Mouse (Mus musculus) heart, adult 8-10 months (tissue): Measurements from ENCODE around the gene Gm28043. TPM values are rescaled to one million over a fixed set of nuclear protein-coding genes. Genes with fewer than 3 reads are reported as not detected.
"Not testable (repeated sequence)": the region's sequence is repeated elsewhere in the genome, so short reads cannot be mapped to it uniquely, and the experiment has no call there.

ENCODE experiments used
- DNase-seq: peaks from one replicate; pipeline ENCODE4 v3.0.0; 2022; ENCODE audit warnings: low spot score
- total RNA-seq, 4 experiments: library from RNA; stranded (reverse); gene quantifications; 2 replicates each; pipeline ENCODE4 v1.2.4; 2022

Gm28043 gene
- total RNA-seq, result 1 to 10 TPM in 2 of 4 experiments, under 1 TPM in 2; 0.78 to 1.3 (median 0.91) TPM

DNA sequence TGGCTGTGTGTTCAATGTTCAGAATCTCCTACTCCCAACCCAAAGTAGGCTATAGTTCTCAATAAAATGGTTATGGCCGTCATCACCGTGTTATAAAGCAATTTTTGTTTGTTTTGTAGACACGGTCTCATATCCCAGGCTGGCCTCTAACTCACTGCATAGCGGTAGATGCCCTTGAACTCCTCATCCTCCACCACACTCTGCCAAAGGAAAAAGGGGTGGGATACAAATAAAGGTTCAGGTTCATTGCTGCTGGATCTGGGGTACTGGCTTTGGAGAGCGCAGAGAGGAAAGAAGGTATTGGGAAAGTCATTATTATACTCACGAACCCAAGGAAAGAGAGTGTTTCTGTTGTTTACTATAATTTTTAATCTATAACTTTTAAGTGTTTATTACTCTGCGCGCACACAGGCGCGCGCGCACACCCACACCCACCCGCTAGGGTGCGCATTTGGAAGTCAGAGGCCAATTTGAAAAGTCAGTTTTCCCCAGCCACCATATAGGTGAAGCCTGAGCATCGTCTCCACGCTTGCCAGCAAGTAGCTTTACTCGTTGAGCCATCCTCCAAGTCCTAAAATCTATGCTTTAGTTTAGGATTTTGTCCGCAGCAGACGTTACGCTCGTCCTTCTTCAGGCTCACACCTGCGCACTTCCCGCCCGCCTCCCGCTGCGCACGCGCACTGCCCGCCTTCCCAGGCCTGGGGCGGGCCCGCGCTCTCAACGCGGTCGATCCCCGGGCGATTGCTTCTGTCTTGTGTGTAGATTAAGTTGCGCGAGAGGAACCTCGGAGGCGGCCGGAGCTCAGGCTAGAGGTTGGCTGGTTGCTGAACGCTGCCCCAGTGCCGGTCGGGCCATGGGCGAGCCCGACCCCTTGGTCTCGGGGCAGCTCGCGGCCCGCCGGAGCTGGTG is at the start of gene Gm28043, which contains the start of gene Rnf8:
Gm28043 (plus strand) TSS at position 762 of the 909 bp plus-strand sequence.
Rnf8 (plus strand) TSS at position 676 of the 909 bp plus-strand sequence.
- peak; percentile 92 for DNase-seq

DNA sequence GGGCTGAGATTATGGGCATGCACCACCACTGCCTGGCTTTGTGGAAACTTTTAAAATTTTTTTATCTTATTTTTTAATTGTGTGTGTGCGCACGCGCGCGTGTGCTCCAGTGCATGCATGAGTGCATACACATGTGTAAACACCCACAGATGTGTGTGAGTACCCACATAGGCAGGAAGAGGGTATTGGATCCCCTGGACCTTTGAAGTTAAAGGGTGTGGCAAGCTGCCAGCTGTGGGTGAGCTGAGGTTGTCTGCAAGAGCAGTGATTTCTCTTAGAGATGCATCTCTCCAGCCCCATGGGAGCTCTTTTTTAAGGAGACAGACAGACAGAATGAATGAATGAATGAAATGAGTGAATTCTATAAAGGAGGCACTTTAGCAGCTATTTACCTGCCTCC is 49.2 kb upstream of the Gm28043 start:
- no peak for DNase-seq

DNA sequence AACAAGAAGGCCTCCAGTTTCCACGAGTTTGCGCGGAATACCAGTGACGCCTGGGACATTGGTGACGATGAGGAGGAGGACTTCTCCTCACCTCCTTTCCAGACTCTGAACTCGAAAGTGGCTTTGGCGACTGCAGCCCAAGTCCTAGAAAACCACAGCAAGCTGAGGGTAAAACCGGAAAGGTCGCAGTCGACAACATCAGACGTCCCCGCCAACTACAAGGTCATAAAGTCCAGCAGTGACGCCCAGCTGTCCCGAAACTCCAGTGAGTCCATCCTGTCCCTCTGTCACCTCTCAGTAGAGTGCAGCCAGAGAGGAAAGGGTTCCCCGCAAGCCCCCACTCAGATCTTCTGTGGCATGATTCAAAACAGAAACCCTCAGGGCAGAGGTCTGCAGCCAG is 46.2 kb upstream of the Gm28043 start:
- DNase-seq, result no peak

DNA sequence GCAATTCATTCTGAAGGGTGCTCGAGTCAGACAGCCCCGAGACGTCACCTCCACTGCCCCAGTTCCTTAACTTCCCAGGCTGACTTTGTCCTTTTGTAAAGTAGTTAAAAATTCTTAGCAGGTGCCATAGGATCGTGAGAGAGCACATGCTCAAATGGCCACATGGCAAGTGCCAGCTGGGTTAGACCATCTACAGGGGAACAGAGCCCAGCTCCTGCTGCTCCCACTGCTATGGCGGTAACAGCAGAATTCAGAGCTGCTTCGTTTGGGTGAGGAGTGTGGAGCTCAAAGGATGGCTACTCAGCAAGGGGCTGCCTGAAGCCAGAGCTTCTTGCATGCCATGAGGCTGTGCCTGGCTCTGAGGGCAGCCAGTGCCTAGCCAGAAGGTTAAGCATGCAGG is 44.8 kb upstream of the Gm28043 start:
- no peak for DNase-seq

DNA sequence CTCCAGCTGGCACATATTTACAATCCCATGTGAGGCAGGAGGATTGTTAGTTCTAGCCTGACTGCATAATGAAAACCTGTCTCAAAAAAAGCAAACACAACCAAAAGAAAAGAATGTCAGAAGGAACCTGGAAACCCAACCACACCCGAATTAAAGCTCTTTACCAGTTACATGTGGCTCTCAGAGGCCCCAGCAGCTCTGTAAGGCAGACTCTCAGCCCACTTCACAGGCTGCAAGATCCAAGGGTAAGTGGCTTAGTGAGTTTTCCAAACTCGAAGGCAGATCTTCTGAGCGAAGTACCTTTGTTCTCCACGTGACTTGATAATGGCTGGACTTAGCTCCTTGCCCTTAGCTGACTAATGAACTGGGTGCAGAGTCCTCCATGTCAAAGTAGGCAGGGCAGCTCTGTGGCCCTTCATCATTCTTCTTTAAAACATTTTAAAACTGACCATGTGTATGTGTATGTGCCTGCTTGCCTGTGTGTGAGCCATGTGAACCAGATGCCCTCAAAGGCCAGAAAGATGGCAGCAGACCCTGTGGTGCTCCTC is 35.0 kb upstream of the Gm28043 start:
- DNase-seq, result no peak

DNA sequence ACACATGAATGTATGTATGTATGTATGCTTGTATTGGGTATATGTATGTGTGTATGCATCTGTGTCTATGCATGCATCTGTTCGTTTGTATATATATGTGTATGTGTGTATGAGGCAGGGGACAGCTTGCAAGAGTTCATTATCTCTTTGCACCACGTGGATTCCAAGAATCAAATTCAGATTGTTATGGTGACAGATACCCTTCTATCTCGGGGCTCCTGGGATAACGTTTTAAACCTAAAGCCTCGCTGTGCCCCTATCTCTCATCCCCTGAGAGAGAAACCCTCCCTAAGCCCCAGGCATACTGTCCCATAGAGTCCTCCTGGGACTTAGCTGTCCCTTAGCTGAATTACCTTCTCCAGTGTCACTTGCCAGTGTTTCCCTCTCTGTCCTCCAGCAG is 31.1 kb upstream of the Gm28043 start:
- no peak for DNase-seq

DNA sequence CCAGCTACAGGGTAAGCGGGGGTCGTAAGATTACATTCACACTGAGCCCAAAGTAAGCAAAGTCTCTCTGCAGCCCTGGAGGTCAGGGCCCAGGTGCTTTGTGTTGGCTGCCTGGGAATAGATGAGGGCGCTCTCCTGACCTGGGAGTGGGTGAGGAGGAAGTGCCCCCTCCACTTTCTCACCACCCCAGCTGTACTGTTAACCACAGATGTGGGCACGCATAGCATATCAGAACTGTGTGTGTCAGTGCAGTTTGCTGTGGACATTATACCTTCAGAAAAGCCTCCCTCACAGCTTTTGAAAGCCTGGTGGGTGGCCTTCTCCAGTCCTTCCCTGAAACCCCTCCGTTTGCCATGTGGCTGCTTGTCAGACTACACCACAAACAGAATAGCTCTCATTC is 30.4 kb upstream of the Gm28043 start:
- DNase-seq, result no peak

DNA sequence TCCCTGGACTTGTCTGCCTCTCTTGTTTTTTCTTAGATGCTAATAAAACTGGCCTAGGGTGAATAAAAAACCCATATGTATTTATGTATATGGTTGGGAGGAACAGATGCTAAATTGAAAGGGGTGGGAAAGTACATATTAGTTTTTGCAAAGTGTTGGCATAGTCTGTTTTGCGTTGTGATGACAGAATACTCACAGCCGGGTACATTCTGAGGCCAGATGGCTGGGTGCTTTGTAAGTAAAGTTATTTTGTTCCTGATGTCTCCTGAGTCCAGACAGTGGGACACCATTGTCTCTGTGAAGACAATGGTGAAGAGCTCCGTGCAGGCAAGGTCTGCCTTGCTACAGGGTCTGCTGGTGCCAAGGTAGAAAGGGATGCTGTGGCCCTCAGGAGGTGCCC is 29.9 kb upstream of the Gm28043 start:
- no peak for DNase-seq

DNA sequence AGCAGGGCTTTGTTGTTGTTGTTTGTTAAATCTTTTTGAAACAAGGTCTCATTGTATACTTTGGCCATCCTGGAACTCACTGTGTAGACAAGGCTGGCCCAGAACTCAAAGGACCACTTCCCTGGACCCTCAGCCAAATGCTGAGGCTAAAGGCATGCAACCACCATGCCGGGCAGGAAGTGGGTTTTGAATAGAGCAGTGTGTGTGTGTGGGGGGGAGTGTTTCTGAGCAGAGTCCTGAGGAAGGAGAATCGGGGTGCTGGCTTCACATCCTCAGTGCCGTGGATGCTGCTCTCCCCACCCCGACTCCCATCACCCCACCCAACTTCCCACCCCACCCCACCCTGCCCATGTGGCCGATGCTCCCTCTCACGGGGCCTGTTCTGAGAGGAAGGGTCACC is 29.2 kb upstream of the Gm28043 start:
- DNase-seq, result no peak

DNA sequence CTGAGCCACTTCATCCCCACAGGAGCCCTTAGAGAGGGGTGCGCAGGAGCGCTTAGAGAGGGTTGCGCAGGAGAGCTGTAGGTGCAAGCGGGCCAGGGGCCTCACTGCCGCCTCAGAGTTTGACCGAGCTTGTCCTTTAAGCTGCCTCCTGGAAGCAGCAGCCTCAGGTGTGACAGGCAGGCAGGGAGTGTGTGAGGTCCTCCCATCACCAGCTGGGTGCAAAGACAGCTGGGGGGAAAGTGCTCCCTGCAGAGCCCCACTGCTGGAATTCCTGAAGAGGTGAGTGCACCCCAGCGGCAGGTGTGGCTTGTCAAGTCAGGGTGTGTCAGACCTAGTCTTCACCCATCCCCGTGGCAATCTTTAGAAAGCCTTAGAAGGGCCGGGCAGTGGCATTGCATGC is 27.8 kb upstream of the Gm28043 start:
- no peak for DNase-seq

DNA sequence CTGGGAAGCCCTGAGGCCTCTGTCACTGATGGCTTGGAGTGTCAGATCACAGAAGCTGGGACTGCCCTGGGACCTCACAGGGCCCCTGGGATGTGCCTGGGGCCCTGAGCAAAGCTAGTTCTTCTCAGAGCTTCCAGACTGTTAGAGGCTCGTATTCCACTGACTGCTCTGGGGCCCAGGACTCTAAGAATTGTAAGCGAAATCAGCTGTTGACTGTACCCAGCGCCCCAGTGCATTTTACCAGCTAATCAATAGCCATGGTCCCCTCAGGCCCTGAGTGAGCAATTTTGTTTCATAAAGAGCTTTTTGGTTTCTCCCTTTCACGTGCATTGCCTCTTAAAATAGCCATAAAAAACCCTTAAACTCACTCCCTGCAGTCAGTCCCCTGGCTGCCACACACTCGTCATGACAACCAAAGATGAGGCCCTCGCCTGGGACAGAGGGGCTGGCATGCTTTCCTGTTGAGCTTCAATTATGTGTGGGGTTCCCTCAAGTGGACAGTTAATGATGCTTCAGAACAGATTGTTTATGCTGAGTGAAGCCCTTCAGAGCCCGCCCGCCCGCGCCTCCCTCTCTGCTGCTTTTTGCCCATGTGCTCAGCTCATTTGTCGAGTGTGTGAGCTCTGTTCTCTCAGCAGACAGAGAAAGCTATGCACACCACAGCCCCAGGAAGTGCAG is 25.3 kb upstream of the Gm28043 start:
- no peak for DNase-seq

DNA sequence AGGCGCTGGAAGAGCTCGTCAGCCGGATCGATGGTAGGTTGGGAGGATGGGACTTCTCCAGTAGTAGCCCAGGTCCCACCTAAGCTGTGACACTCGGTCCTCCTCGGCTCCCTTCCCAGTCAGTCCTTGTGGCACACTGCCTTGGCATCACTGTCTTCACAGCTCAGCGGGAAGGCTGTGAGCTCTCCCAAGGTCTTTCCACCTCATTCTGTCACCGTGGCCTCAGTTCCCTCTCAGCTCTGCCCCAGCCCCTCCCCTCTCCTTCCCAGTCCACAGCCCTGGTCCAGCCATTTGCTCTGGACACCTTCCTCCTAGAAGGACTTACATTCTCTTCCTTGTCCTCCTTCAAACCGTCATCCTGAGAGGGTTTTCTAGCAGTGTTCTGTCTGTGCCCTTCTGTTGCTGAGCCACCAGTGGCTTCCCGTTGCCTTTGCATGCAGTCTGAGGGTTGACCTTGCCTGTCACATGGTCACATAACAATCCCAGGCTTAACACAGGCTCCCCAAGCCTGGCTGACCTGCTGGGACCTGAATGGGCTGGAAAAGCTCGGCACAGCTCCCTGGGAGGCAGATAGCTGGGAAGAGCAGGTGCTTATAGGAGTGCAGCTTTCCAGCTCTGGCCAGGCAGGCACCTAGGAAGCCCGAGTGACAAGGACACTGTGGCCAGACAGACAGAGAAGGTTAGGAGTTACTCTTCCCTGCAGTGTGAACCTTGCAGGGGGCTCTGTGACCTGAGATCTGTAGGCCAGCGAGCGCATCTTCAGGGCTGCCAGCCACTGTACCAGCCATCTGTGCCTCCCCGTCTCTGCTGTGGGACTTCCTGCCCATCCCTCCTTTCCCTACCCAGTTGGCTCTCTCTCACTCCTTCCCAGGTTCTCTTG is 18.5 kb upstream of the Gm28043 start:
- no peak for DNase-seq

DNA sequence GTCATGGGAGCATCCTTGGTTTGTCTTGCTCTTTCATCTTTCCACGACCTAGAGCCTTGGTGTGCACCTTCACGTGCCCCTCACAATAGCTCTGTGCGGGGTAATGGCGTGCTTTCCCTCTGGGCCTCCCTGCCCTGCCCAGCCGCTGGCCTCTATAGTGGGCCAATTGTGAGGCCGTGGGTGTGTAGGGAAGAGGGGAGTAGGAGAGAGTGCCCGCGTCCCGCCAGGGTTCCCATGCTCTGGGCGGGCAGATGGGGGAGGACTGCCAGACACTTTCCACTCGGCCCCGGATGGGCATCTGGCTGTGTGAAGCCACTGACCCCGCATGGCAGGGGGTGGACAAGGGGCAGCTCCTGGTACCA is 17.9 kb upstream of the Gm28043 start:
- no peak for DNase-seq

DNA sequence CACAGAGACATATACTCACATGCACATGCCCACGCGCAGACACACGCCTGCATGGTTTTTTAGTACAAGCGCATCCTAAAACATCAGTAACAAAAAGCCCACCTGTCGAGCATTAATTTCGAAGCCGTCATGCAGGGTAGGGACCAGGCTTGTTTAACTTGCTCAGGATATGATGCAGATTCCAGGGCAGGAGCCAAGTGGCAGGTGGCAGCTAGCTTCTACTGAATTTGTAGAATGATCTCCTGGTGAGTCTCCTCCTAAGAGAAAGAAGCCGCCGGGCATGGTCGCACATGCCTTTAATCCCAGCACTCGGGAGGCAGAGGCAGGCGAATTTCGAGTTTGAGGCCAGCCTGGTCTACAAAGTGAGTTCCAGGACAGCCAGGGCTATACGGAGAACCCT is 15.6 kb upstream of the Gm28043 start:
- DNase-seq, result no peak

DNA sequence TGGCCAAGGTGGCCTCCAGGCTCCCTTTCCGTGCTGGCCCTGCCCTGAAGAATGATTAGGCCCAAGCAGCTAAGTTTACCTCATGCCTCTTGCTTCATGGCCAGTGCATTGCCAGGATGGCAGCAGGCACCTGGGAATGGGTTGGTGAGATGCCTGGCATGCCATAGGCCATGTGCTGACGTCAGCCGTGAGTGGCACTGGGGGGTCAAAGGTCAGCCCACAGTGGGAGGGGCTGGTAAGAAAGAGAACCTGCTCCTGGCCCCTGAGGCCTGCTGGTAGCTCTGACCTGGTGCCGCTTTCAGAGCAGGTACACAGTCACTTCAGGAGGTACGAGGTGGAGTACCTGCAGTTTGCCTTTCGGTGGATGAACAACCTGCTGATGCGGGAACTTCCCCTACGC is 15.1 kb upstream of the Gm28043 start:
- DNase-seq, result no peak

DNA sequence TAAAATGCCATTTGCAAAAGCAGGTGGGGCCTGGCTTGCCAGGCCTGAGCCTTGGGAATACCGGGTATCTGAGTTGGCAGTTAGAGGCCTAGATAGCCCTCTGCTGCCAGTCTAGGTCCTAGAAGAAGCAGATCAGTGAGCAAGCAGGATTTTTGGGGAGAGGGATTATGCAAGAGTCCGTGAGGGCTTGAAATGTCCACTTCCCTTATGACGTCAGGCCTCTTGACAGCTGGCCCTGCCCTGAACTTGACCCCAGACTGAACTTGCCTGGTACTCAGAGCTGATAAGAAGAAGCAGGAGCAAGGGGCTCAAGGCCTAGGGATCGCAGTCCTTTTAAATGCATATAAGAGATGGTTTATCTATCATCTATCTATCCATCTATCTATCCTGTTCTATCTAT is 13.3 kb upstream of the Gm28043 start:
- peak; percentile 13 for DNase-seq

DNA sequence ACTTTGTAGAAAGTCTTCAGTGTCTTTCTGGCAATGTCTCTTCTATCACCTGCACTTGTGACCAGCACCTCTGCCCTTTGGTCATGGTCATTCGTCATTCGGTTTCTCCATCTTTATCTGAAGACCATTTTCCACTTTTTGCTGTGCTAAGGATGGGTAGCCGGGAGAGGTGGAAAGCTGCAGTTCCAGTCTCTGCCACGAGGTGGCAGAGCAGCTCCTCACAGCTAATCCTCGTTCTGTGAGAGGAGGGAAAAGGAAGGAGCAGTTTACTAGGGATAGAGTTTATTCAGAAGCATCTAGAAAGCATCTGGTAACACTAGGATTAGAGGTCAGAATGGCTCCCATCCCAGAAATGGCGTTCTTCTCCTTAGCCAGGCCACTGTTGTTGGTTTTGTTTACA is 11.4 kb upstream of the Gm28043 start:
- peak; percentile 71 for DNase-seq

DNA sequence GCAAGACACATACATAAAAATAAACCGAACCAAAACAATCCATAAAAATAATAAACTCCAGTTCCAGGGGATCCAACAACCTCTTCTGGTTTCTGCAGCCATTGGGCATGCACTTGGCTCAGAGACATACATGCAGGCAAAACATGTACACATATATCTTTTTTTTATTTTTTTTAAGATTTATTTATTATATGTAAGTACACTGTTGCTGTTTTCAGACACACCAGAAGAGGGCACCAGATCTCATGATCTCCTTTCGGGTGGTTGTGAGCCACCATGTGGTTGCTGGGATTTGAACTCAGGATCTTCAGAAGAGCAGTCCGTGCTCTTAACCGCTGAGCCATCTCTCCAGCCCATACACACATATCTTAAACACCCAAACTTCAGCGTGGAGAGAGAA is 1.2 kb upstream of the Gm28043 start:
- DNase-seq, result not testable (repeated sequence)

DNA sequence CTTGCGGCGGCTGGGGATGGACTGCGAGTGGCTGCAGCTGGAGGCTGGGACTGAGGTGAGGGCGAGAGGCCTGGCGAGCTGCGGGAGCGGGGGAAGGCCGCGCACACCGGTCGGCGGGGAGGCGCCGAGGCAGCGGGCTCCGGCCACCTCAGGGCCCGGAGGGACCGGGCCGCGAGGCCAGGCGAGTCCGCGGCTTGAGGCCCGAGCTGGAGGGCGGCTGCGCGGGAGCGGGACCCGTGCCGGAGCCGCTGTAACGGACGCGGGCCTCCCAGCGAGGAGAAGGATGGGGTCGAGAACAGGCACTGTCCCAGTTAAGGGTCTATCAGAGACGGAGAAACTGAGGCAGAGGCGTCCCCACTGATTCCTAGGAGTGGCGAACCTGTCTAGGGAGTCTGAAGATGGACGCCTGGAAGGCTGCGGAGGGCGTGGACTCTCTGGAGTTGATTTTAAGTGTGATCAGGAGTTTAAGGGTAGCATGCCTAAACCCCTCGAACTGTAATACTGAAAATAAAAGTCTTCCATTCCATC is 412 bp downstream of the Gm28043 start:
- no peak for DNase-seq

DNA sequence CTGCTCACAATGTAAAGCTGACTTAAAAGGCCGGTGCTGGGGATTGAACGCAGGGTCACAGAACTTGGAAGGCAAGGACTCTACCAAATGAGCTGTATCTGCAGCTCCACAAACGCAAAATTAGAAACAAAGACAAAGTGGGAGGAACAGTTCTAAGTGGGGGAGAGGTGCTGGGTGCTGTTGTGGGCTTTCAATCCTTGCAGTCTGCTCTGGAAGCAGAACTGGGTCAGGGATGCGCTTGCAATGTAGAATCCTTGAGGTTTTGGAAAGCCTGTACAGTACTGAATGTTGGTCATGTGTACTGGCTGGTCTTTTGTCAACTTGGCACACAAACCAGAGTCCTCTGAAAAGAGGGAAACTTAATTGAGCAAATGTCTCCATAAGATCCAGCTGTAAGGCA is 940 bp downstream of the Gm28043 start:
- no peak for DNase-seq

DNA sequence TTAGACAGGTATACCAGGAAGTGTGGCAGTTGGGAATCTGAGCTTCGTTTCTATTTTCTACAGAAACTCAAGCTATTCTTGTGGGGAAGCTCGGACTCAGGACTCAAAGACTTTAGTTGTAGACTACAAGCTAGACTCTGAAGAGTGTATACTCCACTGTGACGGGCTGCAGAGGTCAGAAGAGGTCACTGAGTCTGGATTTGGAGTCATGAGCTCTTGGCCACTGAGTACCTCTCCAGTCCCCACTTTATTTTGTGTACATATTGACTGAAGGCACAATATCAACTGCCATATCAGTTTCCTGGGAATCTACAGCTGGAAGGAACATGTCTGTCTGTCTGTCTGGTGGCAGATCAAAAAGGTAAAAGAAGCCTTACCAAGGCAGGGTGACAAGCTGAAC is 4.6 kb downstream of the Gm28043 start:
- no peak for DNase-seq

DNA sequence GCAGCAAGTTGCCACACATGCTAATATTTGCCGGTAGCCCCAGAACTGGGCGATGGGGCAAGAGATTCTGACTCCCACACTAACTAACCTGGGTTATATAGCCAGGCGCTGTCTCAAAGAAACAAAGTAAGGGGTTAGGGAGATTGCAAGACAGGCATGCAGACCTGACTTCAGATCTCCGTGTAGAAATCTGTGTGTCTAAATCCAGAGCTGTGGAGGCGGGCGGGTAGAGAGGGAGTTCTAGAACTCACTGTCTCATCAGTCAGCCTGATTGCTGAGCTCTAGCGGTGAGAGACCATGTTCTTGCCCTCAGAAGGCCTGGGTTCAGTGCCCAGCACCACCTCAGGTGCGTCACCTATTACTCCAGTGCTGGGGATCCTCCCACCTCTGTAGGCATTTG is 8.8 kb downstream of the Gm28043 start:
- DNase-seq, result no peak
